Mouse (Mus musculus): ENCODE data around the gene Mapkapk2.

Gene Mapkapk2

GRCm38 (mm10) chr1:131019492-131020098 lies 78.0 kb downstream of the Mapkapk2 start, which contains the start of gene Il10:
TSS of gene Il10 (plus strand) at chr1:131019845.
- DNase-seq (ENCODE audit: low spot score), result no peak

GRCm38 (mm10) chr1:131015879-131016278 lies 81.7 kb downstream of the Mapkapk2 start:
- no peak for DNase-seq (ENCODE audit: low spot score)

- DNase-seq (ENCODE audit: low spot score), result no peak
These were observed 82.3 kb downstream of the Mapkapk2 start for GRCm38 (mm10) chr1:131015281-131015680.

GRCm38 (mm10) chr1:131013926-131014325 lies 83.7 kb downstream of the Mapkapk2 start:
- no peak for DNase-seq (ENCODE audit: low spot score)

- no peak for DNase-seq (ENCODE audit: low spot score)
These were observed 85.1 kb downstream of the Mapkapk2 start for GRCm38 (mm10) chr1:131012494-131012893.

GRCm38 (mm10) chr1:131010201-131011153 lies 87.1 kb downstream of the Mapkapk2 start:
- no peak for DNase-seq (ENCODE audit: low spot score)

- DNase-seq (ENCODE audit: low spot score), result no peak
These were observed 91.6 kb downstream of the Mapkapk2 start for GRCm38 (mm10) chr1:131006069-131006468.

Data from layer of hippocampus, adult 9-10 months (tissue).